Mouse (Mus musculus) midbrain, embryonic 10.5 days (tissue): ENCODE measurements around the gene Urad. TPM values are rescaled to one million over a fixed set of nuclear protein-coding genes. Genes with fewer than 3 reads are reported as not detected.
A peak's percentile ranks its signal among the peaks of the same experiment; 100 is the strongest.

Source experiments
- DNase-seq: peaks from one replicate; pipeline ENCODE4 v3.0.0-alpha.2; 2017; ENCODE audit warnings: low spot score
- H3K27ac ChIP-seq: fragments of 300-500 bp; sonication (generic); replicated peaks from 2 replicates; pipeline ENCODE4 v1.5.1; 2016; ENCODE audit warnings: mild to moderate bottlenecking
- H3K27me3 ChIP-seq: fragments of 300-500 bp; sonication (generic); 2 replicates; pipeline ENCODE4 v1.6.1; 2016; ENCODE audit warnings: low read depth, mild to moderate bottlenecking; ENCODE audit not compliant: poor library complexity, severe bottlenecking
- H3K36me3 ChIP-seq: fragments of 300-500 bp; sonication (generic); 2 replicates; pipeline ENCODE4 v1.6.1; 2016; ENCODE audit warnings: mild to moderate bottlenecking, moderate library complexity
- H3K4me1 ChIP-seq: fragments of 300-500 bp; sonication (generic); 2 replicates; pipeline ENCODE4 v1.6.1; 2016
- H3K4me3 ChIP-seq: fragments of 300-500 bp; sonication (generic); 2 replicates; pipeline ENCODE4 v1.5.1; 2016; ENCODE audit warnings: mild to moderate bottlenecking, moderate library complexity
- H3K9me3 ChIP-seq: fragments of 300-500 bp; sonication (generic); replicated peaks from 2 replicates; pipeline ENCODE4 v1.6.1; 2016; ENCODE audit warnings: mild to moderate bottlenecking
- WGBS: fragments of 180-500 bp; shearing (Covaris S2); methylation state at CpG from one replicate; pipeline ENCODE4 v1.1.7; 2016; 5-methylcytosine and 5-hydroxymethylcytosine counted together
- polyA plus RNA-seq: library from polyadenylated mRNA; unstranded; fragments of >200 nt; fragmentation: Nextera tagmentation; extraction: Ambion mirVana; gene quantifications from 2 replicates; pipeline ENCODE4 v1.2.1, GENCODE M21; 2016

Urad gene
- not detected in 2 replicates for polyA plus RNA-seq

DNA sequence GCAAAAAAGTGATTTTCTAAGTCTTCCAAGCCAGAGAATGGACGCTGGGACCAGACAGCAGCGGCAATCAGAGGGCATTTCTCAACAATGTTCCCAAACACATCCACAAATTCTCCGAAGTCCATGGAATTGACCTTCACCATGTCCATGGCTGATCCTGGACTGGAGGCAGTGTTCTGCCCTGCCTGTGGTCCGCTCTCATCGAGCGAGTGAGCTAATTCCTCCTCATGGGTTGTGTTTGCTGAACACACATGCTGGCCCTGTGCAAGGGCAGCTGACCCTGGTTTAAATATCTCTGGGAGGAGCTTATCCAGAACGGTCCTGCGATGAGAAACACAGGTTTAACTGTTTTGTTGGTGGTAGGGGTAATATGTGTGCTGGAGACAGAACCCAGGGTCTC is at the start of gene Urad:
Urad (minus strand) TSS at position 258 of the 400 bp plus-strand sequence.
- H3K27me3 ChIP-seq = peaks cover 63% of the 10 kb centered on the region
- no peak within 1 kb of the TSS for H3K27ac ChIP-seq
- H3K4me3 ChIP-seq = no peak within 1 kb of the TSS
- no peaks in the 10 kb centered on the region for H3K36me3 ChIP-seq
- H3K4me1 ChIP-seq = no peaks in the 10 kb centered on the region
- 68% methylated on average over 8 of the region's 8 CpGs for WGBS
- H3K9me3 ChIP-seq = no peaks in the 10 kb centered on the region
- no peak for DNase-seq

- no peak overlapping the region for H3K4me3 ChIP-seq
- DNase-seq = no peak
- 90% methylated on average over 8 of the region's 8 CpGs for WGBS
These were observed 48.0 kb upstream of the Urad start for GRCm38 (mm10) chr5:147370276-147370675.

DNA sequence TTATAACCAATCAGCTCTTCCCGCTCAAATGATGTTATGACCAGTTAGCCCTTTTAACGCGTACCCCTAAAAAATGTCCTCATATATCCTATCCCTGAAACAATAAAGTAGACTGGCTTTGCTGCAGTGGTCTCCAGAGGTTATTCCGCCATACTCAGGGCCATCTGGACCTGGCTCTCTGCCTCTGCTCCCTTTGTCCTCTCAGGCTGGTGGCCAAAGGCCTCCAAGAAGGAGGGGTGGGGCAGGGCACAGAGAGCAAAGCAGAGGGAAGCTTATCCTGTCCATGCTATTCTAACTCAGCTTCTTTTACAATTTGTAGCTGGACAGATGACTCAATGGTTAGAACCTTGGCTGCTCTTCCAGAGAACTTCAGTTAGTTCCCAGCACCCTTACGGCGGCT is 46.0 kb upstream of the Urad start:
- H3K36me3 ChIP-seq = no peaks in the 10 kb centered on the region
- WGBS = 94% methylated on average over 6 of the region's 6 CpGs
- DNase-seq = no peak
- H3K4me1 ChIP-seq = no peaks in the 10 kb centered on the region
- no peaks in the 10 kb centered on the region for H3K27me3 ChIP-seq
- no peak overlapping the region for H3K4me3 ChIP-seq
- H3K9me3 ChIP-seq = no peaks in the 10 kb centered on the region
- H3K27ac ChIP-seq = no peak overlapping the region

More at GRCm38 (mm10) chr5:147370276-147370675, 48.0 kb upstream of the Urad start:
- Histone ChIP-seq H3K36me3 (no peaks in the 10 kb centered on the region), H3K4me1 (no peaks in the 10 kb centered on the region), H3K9me3 (no peaks in the 10 kb centered on the region), H3K27ac (no peak overlapping the region), H3K27me3 (no peaks in the 10 kb centered on the region)

DNA sequence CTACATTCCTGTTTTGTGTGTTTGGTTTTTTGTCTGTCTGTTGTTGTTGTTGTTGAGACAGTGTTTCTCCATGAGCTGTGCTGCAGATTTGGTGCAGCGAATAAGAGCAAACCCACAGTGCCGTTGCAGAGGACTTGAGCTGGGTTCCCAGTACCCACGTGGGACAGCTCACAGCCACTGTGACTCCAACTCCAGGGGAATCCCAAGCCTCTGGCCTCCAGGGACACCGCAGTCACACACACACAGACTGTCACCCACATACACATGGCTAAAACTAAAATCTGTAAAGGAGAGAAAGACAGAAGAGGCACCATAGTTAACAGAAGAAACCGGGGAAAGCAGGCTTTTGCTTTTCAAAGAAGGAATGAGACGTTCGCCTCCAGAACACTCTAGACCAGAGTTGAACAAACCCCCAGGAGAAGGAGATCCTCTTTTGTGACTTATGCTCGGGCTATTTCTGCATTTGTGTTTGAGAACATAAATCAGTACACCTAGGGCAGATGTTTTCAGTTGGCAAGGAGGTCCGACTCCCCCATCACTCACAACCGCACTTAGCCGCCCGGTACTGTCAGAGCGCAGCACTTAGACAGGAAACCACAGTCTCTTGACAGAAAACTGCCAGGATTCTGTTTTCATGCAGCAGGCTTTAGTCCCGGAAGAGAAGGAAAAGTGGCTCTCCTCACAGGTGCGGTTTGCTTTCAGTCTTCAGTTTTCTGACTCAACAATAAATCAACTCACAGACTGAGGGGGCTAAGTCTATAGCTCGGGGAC is 43.9 kb upstream of the Urad start:
- no peak overlapping the region for H3K4me3 ChIP-seq
- no peak overlapping the region for H3K27ac ChIP-seq
- H3K27me3 ChIP-seq = no peaks in the 10 kb centered on the region
- DNase-seq = no peak
- 78% methylated on average over 16 of the region's 16 CpGs for WGBS
- H3K9me3 ChIP-seq = no peaks in the 10 kb centered on the region
- no peaks in the 10 kb centered on the region for H3K4me1 ChIP-seq
- H3K36me3 ChIP-seq = no peaks in the 10 kb centered on the region

DNA sequence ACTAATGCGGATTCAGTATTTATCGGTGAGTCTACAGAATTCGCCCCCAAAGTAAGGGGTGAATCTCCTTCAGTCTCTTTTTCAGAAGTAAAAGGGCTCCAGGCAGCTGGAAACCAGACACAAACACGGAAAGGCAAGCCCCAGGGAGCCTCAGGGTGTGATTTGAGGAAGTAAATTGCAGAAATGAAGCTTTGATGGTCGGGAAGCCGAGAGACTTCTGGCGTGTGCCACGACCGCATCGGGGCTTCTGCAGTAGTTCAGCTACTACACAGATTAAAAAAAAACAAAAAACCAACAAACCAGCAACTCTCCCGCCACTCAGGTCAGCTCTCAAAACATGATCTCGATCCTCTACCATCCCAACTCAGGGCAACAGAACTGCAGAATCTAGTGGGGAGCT is 40.8 kb upstream of the Urad start:
- Histone ChIP-seq H3K9me3 (no peaks in the 10 kb centered on the region), H3K27ac (no peak overlapping the region), H3K27me3 (no peaks in the 10 kb centered on the region), H3K36me3 (no peaks in the 10 kb centered on the region), H3K4me1 (no peaks in the 10 kb centered on the region), H3K4me3 (no peak overlapping the region)
- 84% methylated on average over 12 of the region's 12 CpGs for WGBS
- DNase-seq = no peak

DNA sequence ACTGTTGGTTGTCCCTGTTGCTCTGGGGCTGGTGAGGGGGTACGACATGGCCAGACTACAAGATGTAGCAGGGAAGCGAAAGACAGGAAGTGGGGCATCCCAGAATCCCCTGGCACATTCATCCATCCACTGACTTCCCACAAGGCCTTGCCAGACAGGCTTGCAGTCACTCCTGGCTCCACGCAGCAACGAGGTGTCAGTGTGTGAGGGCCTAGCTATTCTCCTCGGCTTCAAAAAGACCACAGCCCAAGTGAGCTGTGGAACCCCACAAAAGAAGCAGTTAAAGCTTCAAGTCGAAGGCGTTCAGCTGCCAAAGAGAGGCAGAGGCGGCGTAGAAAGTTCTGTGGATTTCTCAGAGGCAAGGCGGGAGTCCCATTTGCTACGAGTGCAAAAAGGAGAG is 36.2 kb upstream of the Urad start:
- Histone ChIP-seq H3K36me3 (no peaks in the 10 kb centered on the region), H3K4me3 (no peak overlapping the region), H3K27me3 (no peaks in the 10 kb centered on the region), H3K9me3 (no peaks in the 10 kb centered on the region), H3K27ac (no peak overlapping the region), H3K4me1 (no peaks in the 10 kb centered on the region)
- WGBS = 90% methylated on average over 11 of the region's 11 CpGs
- no peak for DNase-seq

GRCm38 (mm10) chr5:147357536-147357935 is 35.3 kb upstream of the Urad start:
- Histone ChIP-seq H3K4me1 (no peaks in the 10 kb centered on the region), H3K4me3 (no peak overlapping the region), H3K36me3 (no peaks in the 10 kb centered on the region), H3K27ac (no peak overlapping the region), H3K9me3 (no peaks in the 10 kb centered on the region), H3K27me3 (no peaks in the 10 kb centered on the region)
- WGBS = 49% methylated on average over 3 of the region's 3 CpGs
- DNase-seq = peak; percentile 25

GRCm38 (mm10) chr5:147356260-147357055 is 34.2 kb upstream of the Urad start:
- no peak for DNase-seq
- WGBS = 93% methylated on average over 13 of the region's 13 CpGs
- Histone ChIP-seq H3K36me3 (no peaks in the 10 kb centered on the region), H3K27me3 (no peaks in the 10 kb centered on the region), H3K9me3 (no peaks in the 10 kb centered on the region), H3K4me1 (no peaks in the 10 kb centered on the region), H3K4me3 (no peak overlapping the region), H3K27ac (no peak overlapping the region)

GRCm38 (mm10) chr5:147355788-147356187 is 33.5 kb upstream of the Urad start:
- 82% methylated on average over 3 of the region's 3 CpGs for WGBS
- Histone ChIP-seq H3K4me1 (no peaks in the 10 kb centered on the region), H3K9me3 (no peaks in the 10 kb centered on the region), H3K4me3 (no peak overlapping the region), H3K27ac (no peak overlapping the region), H3K27me3 (no peaks in the 10 kb centered on the region), H3K36me3 (no peaks in the 10 kb centered on the region)
- DNase-seq = no peak

GRCm38 (mm10) chr5:147354985-147355384 is 32.7 kb upstream of the Urad start:
- Histone ChIP-seq H3K27me3 (no peaks in the 10 kb centered on the region), H3K27ac (no peak overlapping the region), H3K9me3 (no peaks in the 10 kb centered on the region), H3K4me3 (no peak overlapping the region), H3K36me3 (no peaks in the 10 kb centered on the region), H3K4me1 (no peaks in the 10 kb centered on the region)
- 76% methylated on average over 8 of the region's 8 CpGs for WGBS
- DNase-seq = no peak

DNA sequence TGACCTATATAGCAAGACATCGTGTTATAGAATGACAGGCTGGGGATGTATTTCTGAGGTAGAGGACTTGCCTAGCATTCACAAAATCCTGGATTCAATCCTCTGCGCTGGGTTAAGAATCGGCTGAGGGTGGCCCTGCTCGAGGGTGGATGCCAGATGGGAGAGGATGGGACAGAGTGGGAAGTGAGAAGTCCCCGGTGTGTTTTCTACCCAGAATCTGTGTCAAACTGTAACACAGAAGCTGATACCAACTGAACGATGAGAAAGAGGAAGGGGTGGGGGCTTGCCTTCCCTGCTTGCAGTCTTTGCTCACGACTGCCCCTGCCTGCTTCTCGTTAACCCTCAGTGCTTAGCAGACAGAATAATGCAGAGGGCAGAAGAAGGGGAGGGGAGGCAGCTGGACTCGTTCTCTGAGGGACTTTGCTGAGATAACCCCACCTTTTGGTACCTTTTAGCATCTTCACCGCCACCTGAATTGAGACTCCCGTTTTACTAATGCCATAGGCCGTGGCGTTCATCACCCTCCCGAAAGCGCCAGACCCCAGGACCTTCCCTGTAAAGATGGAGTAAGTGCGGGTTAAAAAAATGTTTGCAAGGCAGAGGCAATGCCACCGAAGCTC is 32.0 kb upstream of the Urad start:
- H3K4me1 ChIP-seq = no peaks in the 10 kb centered on the region
- H3K36me3 ChIP-seq = no peaks in the 10 kb centered on the region
- H3K27ac ChIP-seq = no peak overlapping the region
- no peaks in the 10 kb centered on the region for H3K9me3 ChIP-seq
- WGBS = 70% methylated on average over 17 of the region's 17 CpGs
- H3K27me3 ChIP-seq = no peaks in the 10 kb centered on the region
- no peak for DNase-seq
- H3K4me3 ChIP-seq = no peak overlapping the region

DNA sequence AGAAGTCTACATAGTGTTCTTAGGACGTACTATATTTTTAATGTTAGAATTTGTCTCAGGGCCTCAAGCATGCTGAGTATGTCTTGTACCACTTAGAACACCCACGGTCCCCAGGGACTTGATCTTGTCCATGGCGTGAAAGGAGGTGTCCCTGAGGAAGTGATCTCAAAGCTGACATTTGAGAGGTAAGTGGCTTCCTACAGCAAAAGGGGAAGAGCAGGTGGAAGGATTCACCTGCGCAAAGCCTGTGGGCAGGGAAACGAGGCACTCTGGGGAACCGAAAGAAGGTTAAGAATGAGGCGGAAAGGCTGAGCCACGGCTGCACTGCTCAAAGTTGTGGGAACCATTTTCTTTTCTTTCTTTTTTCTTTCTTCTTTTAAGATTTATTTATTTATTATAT is 29.7 kb upstream of the Urad start:
- H3K36me3 ChIP-seq = no peaks in the 10 kb centered on the region
- H3K27me3 ChIP-seq = no peaks in the 10 kb centered on the region
- H3K27ac ChIP-seq = no peak overlapping the region
- DNase-seq = no peak
- no peaks in the 10 kb centered on the region for H3K4me1 ChIP-seq
- no peak overlapping the region for H3K4me3 ChIP-seq
- 87% methylated on average over 8 of the region's 8 CpGs for whole genome bisulfite sequencing
- no peaks in the 10 kb centered on the region for H3K9me3 ChIP-seq

DNA sequence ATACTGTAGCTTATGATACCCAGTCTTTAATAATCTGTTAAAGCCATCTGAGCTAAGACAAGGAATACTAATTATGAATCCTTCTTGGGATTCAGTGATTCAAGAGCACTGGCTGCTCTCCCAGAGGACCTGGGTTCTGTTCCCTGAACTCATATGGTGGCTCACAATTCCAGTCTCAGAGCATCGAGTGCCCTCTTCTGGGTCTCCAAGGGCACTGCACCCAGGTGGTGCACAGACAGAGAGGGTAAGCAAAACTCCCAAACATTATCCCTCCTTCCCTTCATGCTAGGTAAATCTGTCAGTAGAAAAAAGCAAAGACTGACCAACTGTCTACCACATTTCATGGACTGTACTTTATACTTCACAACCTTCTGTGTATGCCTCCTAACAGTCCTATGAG is 23.7 kb upstream of the Urad start:
- H3K4me1 ChIP-seq = no peaks in the 10 kb centered on the region
- no peak overlapping the region for H3K4me3 ChIP-seq
- no peak overlapping the region for H3K27ac ChIP-seq
- H3K27me3 ChIP-seq = no peaks in the 10 kb centered on the region
- 73% methylated on average over 1 of the region's 1 CpGs for WGBS
- no peak for DNase-seq
- no peaks in the 10 kb centered on the region for H3K36me3 ChIP-seq
- H3K9me3 ChIP-seq = no peaks in the 10 kb centered on the region
